Mouse (Mus musculus): ENCODE measurements around the gene Cdk5. TPM values are rescaled to one million over a fixed set of nuclear protein-coding genes. Genes with fewer than 3 reads are reported as not detected.

Gene Cdk5
- polyA plus RNA-seq, 1 experiment from 2014 or later = 32.0 TPM

GRCm38 (mm10) chr5:24447624-24448298, 24.4 kb upstream of the Cdk5 start, which contains the start of gene Tmub1:
Gene Tmub1 (minus strand): TSS chr5:24447854.
- ATAC-seq (ENCODE audit: insufficient number of reproducible peaks, low FRiP score) = peak; percentile 68
- peak within 1 kb of the TSS; percentile 64 for H3K9ac ChIP-seq
- H3K4me2 ChIP-seq = peak within 1 kb of the TSS; percentile 83
- peaks cover 27% of the 10 kb centered on the region for H3K4me1 ChIP-seq (replicated peaks)
- peaks cover 16% of the 10 kb centered on the region for H3K36me3 ChIP-seq
- WGBS = 2% methylated on average over 34 of the region's 34 CpGs
- H3K4me3 ChIP-seq = peak within 1 kb of the TSS; percentile 60
- no peaks in the 10 kb centered on the region for H3K27me3 ChIP-seq (replicated peaks)
- no peaks in the 10 kb centered on the region for H3K9me3 ChIP-seq (replicated peaks)
- H3K27ac ChIP-seq (ENCODE audit: poor library complexity, severe bottlenecking) = peak within 1 kb of the TSS; percentile 45; the same call in 1 of the 2 replicates

- no peak overlapping the region for H3K27ac ChIP-seq (ENCODE audit: poor library complexity, severe bottlenecking)
- H3K4me2 ChIP-seq = peak overlapping the region; percentile 83; the same call in 1 of the 2 replicates
- no peak overlapping the region for H3K4me3 ChIP-seq
- no peaks in the 10 kb centered on the region for H3K9me3 ChIP-seq (replicated peaks)
- no peak for ATAC-seq (ENCODE audit: insufficient number of reproducible peaks, low FRiP score)
- no peak overlapping the region for H3K9ac ChIP-seq
- WGBS = 82% methylated on average over 7 of the region's 7 CpGs
- peaks cover 27% of the 10 kb centered on the region for H3K36me3 ChIP-seq
- no peaks in the 10 kb centered on the region for H3K27me3 ChIP-seq (replicated peaks)
- H3K4me1 ChIP-seq (replicated peaks) = peaks cover 27% of the 10 kb centered on the region
Observed at GRCm38 (mm10) chr5:24446630-24447029, 23.3 kb upstream of the Cdk5 start.

- H3K4me1 ChIP-seq (replicated peaks) = peaks cover 22% of the 10 kb centered on the region
- peaks cover 38% of the 10 kb centered on the region for H3K36me3 ChIP-seq
- no peaks in the 10 kb centered on the region for H3K27me3 ChIP-seq (replicated peaks)
- H3K4me3 ChIP-seq = peak overlapping the region; percentile 92
- H3K4me2 ChIP-seq = peak overlapping the region; percentile 92
- peak overlapping the region; percentile 96 for H3K27ac ChIP-seq (ENCODE audit: poor library complexity, severe bottlenecking)
- H3K9me3 ChIP-seq (replicated peaks) = no peaks in the 10 kb centered on the region
- H3K9ac ChIP-seq = peak overlapping the region; percentile 99
- no peak for ATAC-seq (ENCODE audit: insufficient number of reproducible peaks, low FRiP score)
- WGBS = 53% methylated on average over 20 of the region's 20 CpGs
Observed at GRCm38 (mm10) chr5:24445428-24446080, 22.2 kb upstream of the Cdk5 start.

GRCm38 (mm10) chr5:24444746-24445427, 21.6 kb upstream of the Cdk5 start, which contains the start of gene Fastk:
Gene Fastk (minus strand): TSS chr5:24445287.
- peaks cover 22% of the 10 kb centered on the region for H3K4me1 ChIP-seq (replicated peaks)
- peak within 1 kb of the TSS; percentile 99 for H3K9ac ChIP-seq
- WGBS = under 1% methylated on average over 60 of the region's 60 CpGs
- H3K27me3 ChIP-seq (replicated peaks) = no peaks in the 10 kb centered on the region
- peak; percentile 91 for ATAC-seq (ENCODE audit: insufficient number of reproducible peaks, low FRiP score)
- no peaks in the 10 kb centered on the region for H3K9me3 ChIP-seq (replicated peaks)
- peak within 1 kb of the TSS; percentile 92 for H3K4me3 ChIP-seq
- H3K27ac ChIP-seq (ENCODE audit: poor library complexity, severe bottlenecking) = peak within 1 kb of the TSS; percentile 96
- peaks cover 44% of the 10 kb centered on the region for H3K36me3 ChIP-seq
- peak within 1 kb of the TSS; percentile 92 for H3K4me2 ChIP-seq

- H3K27me3 ChIP-seq (replicated peaks) = no peaks in the 10 kb centered on the region
- H3K4me2 ChIP-seq = peak overlapping the region; percentile 92
- H3K9me3 ChIP-seq (replicated peaks) = no peaks in the 10 kb centered on the region
- H3K27ac ChIP-seq (ENCODE audit: poor library complexity, severe bottlenecking) = no peak overlapping the region; the same call in 1 of the 2 replicates
- peaks cover 22% of the 10 kb centered on the region for H3K4me1 ChIP-seq (replicated peaks)
- WGBS = 82% methylated on average over 12 of the region's 12 CpGs
- H3K4me3 ChIP-seq = peak overlapping the region; percentile 92
- peaks cover 54% of the 10 kb centered on the region for H3K36me3 ChIP-seq
- peak overlapping the region; percentile 99 for H3K9ac ChIP-seq
- ATAC-seq (ENCODE audit: insufficient number of reproducible peaks, low FRiP score) = no peak
Observed at GRCm38 (mm10) chr5:24443927-24444326, 20.6 kb upstream of the Cdk5 start.

GRCm38 (mm10) chr5:24443204-24443603, 19.9 kb upstream of the Cdk5 start:
- Histone ChIP-seq H3K27ac (ENCODE audit: poor library complexity, severe bottlenecking) (no peak overlapping the region), H3K9me3 (replicated peaks) (no peaks in the 10 kb centered on the region), H3K4me3 (no peak overlapping the region), H3K4me2 (no peak overlapping the region; the same call in 1 of the 2 replicates), H3K4me1 (replicated peaks) (peaks cover 22% of the 10 kb centered on the region), H3K9ac (no peak overlapping the region), H3K36me3 (peaks cover 60% of the 10 kb centered on the region), H3K27me3 (replicated peaks) (no peaks in the 10 kb centered on the region)
- WGBS = 91% methylated on average over 7 of the region's 7 CpGs
- ATAC-seq (ENCODE audit: insufficient number of reproducible peaks, low FRiP score) = no peak

GRCm38 (mm10) chr5:24442029-24442428, 18.7 kb upstream of the Cdk5 start:
- peaks cover 68% of the 10 kb centered on the region for H3K36me3 ChIP-seq
- peaks cover 17% of the 10 kb centered on the region for H3K4me1 ChIP-seq (replicated peaks)
- H3K27ac ChIP-seq (ENCODE audit: poor library complexity, severe bottlenecking) = no peak overlapping the region
- 84% methylated on average over 9 of the region's 9 CpGs for WGBS
- H3K9me3 ChIP-seq (replicated peaks) = no peaks in the 10 kb centered on the region
- no peak overlapping the region for H3K9ac ChIP-seq
- no peak overlapping the region for H3K4me3 ChIP-seq
- no peak for ATAC-seq (ENCODE audit: insufficient number of reproducible peaks, low FRiP score)
- no peak overlapping the region for H3K4me2 ChIP-seq
- H3K27me3 ChIP-seq (replicated peaks) = no peaks in the 10 kb centered on the region

- H3K4me1 ChIP-seq (replicated peaks) = peaks cover 17% of the 10 kb centered on the region
- 92% methylated on average over 8 of the region's 8 CpGs for WGBS
- ATAC-seq (ENCODE audit: insufficient number of reproducible peaks, low FRiP score) = no peak
- H3K4me3 ChIP-seq = no peak overlapping the region
- H3K4me2 ChIP-seq = no peak overlapping the region
- no peak overlapping the region for H3K9ac ChIP-seq
- H3K36me3 ChIP-seq = peaks cover 77% of the 10 kb centered on the region
- no peaks in the 10 kb centered on the region for H3K9me3 ChIP-seq (replicated peaks)
- no peak overlapping the region for H3K27ac ChIP-seq (ENCODE audit: poor library complexity, severe bottlenecking)
- no peaks in the 10 kb centered on the region for H3K27me3 ChIP-seq (replicated peaks)
Observed at GRCm38 (mm10) chr5:24441187-24441586, 17.9 kb upstream of the Cdk5 start.

GRCm38 (mm10) chr5:24433993-24434392, 10.7 kb upstream of the Cdk5 start:
- H3K27ac ChIP-seq (ENCODE audit: poor library complexity, severe bottlenecking) = no peak overlapping the region
- peaks cover 95% of the 10 kb centered on the region for H3K36me3 ChIP-seq
- H3K9ac ChIP-seq = no peak overlapping the region
- no peak overlapping the region for H3K4me3 ChIP-seq
- no peak overlapping the region for H3K4me2 ChIP-seq
- no peaks in the 10 kb centered on the region for H3K9me3 ChIP-seq (replicated peaks)
- ATAC-seq (ENCODE audit: insufficient number of reproducible peaks, low FRiP score) = no peak
- 86% methylated on average over 8 of the region's 8 CpGs for WGBS
- no peaks in the 10 kb centered on the region for H3K27me3 ChIP-seq (replicated peaks)
- peaks cover 12% of the 10 kb centered on the region for H3K4me1 ChIP-seq (replicated peaks)

- no peak overlapping the region for H3K4me3 ChIP-seq
- peak overlapping the region; percentile 50 for H3K9ac ChIP-seq
Observed at GRCm38 (mm10) chr5:24428596-24428995, 5.3 kb upstream of the Cdk5 start.

GRCm38 (mm10) chr5:24427981-24428402, 4.7 kb upstream of the Cdk5 start:
- peaks cover 39% of the 10 kb centered on the region for H3K36me3 ChIP-seq
- 13% methylated on average over 15 of the region's 15 CpGs for WGBS
- peak overlapping the region; percentile 80 for H3K4me2 ChIP-seq
- H3K4me1 ChIP-seq (replicated peaks) = peaks cover 43% of the 10 kb centered on the region
- no peaks in the 10 kb centered on the region for H3K9me3 ChIP-seq (replicated peaks)
- H3K27me3 ChIP-seq (replicated peaks) = no peaks in the 10 kb centered on the region
- H3K4me3 ChIP-seq = no peak overlapping the region
- ATAC-seq (ENCODE audit: insufficient number of reproducible peaks, low FRiP score) = no peak
- H3K9ac ChIP-seq = peak overlapping the region; percentile 50; the same call in 1 of the 2 replicates
- no peak overlapping the region for H3K27ac ChIP-seq (ENCODE audit: poor library complexity, severe bottlenecking)

More at GRCm38 (mm10) chr5:24428596-24428995, 5.3 kb upstream of the Cdk5 start:
- Histone ChIP-seq H3K4me2 (peak overlapping the region; percentile 80), H3K4me1 (replicated peaks) (peaks cover 46% of the 10 kb centered on the region), H3K36me3 (peaks cover 45% of the 10 kb centered on the region), H3K27me3 (replicated peaks) (no peaks in the 10 kb centered on the region), H3K9me3 (replicated peaks) (no peaks in the 10 kb centered on the region), H3K27ac (ENCODE audit: poor library complexity, severe bottlenecking) (no peak overlapping the region)
- no peak for ATAC-seq (ENCODE audit: insufficient number of reproducible peaks, low FRiP score)
- 15% methylated on average over 9 of the region's 9 CpGs for WGBS
